Mouse (Mus musculus) spleen, postnatal 36 days (tissue): ENCODE data around the gene Eml1.

Experiments used
- DNase-seq, 2 experiments: peaks; one replicate each; pipeline ENCODE4 v3.0.0; 2022; ENCODE audit warnings: low spot score in 2 of 2, mixed read lengths in 1 of 2

Gene Eml1

DNA sequence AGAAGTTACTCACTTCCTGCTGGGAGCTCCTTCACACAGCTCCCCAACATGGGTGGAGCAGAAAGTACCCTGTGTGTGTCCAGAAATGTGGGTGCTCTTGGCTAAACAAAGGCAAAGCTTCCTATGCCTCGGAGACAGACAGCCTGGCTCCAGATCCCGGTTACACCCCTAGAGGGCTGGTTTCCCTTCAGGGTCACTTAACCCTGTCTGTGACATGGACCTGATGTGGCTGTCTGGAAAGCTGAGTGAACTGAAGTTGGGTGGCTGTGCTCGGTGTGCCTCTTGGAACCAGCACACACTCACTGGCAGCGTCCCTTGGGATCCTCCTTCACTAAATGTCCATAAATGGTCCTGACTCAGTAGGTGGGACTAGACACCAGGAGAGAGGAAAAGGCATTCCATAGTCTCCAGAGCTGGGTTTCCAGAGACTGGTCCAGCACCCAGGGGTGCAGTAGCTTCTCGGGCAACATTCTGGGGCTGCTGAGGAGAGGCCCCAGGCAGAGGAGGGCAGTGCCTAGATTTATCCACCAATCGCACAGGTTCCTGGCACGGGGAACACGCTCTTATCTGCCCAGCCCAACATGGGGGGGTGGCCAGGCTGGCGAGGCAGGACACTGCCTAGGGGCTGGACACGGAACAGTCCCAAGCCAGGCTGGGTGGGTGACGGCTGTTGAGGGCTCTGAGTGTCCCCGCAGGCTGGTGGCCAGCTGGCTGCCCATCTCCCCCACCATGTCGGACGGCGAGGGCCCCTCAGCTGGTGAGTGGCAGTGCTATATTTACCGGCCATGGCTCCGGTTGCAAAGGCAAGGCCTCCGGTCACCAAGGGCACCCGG, at the start of gene Eml1:
Eml1 (plus strand) TSS at position 362 of the 833 bp plus-strand sequence.
- no peak for DNase-seq

DNA sequence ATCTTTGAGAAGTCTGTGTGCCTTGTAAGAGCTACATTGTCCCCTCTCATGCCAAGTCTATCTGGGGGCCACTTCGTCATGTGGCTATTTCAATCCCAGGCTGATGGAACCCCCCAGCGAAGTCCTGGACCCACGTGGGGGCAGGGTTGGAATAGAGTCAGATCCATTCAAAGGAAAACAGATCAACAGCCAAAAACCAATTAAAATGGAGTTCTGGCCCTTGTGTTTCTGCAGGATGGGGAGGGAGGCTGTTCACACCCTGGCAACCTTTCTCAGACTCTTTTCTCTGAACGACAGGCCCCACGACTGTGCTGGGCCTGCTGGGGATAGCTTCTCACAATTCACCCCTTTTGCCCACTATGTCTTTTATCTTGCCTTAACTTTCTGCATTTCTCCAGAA, 44.4 kb upstream of the Eml1 start:
- no peak for DNase-seq

DNA sequence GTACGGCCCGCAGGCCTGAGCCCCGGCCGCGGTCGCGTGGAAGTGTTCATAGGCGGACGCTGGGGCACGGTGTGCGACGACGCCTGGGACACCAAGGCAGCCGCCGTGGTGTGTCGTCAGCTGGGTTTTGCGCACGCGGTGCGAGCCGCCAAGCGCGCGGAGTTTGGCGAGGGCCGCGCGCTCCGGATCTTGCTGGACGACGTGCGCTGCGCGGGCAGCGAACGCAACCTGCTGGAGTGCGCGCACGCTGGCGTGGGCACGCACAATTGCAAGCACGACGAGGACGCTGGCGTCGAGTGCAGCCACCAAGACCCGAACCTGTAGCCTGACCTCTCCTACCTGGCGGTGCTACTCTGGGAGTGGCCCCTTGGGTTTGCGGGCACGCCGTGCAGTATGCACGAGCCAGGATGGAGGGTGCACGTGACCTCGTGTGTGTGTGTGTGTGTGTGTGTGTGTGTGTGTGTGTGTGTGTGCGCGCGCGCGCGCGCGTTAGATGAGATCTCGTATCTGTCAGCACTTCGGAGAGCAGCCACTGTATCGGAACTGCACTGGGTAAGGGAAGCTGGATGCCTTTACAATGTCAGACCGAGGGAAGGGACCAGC, 42.8 kb upstream of the Eml1 start:
- DNase-seq = no peak

DNA sequence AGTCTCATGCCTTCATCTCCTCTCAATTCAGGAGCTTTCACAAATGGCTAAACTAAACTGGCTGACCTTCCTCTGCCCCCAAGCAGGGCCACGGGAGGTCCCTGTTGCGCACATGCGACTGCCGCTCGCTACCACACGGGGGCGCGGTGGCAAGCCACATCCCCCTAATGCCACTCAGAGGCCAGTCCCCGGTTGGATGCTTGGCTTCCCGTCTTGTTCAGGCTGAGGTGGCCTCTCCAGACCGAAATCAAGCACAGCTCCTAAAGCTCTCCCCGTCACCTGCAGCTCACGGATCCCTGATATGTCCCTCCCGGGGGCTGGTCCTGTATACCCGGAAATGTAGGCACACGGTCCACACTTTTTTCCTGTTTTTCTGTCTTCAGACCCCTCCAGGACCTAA, 37.7 kb upstream of the Eml1 start:
- peak; percentile 46 to 52 for DNase-seq

GRCm38 (mm10) chr12:108333481-108333882, 37.3 kb upstream of the Eml1 start:
- DNase-seq = peak in 1 of 2 experiments; percentile 9

DNA sequence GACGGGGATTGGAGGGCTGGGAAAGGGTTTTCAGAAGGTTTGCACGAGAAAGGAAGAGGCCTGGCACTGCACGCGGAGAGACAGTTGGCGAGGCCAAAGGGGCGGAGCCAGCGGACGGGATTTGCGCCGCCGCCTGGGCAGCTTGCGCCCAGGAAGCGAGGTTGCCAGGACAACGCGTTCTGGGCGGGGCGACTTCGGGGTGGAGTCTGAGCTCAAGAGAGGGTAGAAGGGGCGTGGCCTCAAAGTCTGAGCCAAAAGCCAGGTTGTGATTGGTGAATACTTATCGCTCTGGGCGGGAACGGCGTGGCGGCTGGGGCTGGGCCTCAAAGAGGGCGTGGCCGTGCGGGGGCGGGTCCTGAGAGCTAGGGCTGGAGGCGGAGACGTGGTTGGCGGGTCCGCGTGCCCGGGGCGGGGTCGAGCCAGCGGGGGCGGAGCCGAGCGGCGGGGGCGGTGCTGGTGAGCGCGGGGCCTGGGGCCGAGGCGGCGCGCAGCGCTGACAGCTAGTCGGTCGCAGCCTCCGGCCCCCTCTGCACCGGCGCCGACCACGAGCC, 36.8 kb upstream of the Eml1 start, which contains the start of gene Cyp46a1:
Cyp46a1 (plus strand) TSS at position 487 of the 551 bp plus-strand sequence.
- peak; percentile 85 to 90 for DNase-seq

- no peak for DNase-seq
Observed at GRCm38 (mm10) chr12:108334529-108334928, 36.2 kb upstream of the Eml1 start.

DNA sequence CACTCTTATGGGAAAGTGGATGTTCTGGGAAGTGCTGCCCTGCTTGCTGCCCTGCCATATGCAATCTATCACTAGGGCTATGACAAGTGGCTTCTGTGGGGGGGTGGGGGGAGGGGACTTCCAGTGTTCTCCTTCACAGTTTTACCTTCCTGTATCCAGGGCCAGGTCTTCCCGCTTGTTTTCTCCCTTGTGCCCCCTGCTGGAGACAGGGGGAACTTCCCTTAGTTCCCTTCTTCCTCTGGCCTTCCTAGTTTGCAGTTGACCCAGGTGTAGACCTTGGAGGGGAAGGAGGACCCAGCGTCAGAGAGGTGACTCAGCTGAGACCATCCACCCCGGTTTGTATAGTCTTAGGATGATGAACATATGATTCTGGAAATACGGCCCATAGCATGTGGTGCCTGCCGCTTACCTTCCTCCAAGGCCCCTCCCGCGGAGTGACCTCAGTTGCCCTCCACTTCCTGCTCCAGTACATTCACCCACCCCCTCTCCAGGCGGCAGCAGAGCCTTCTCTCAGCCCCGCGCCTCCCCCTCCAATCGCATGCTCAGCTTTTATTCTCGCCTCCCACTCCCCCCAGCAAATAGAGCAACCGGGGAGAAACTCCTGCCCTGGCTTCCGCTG, 32.1 kb upstream of the Eml1 start:
- DNase-seq = no peak

- no peak for DNase-seq
Observed at GRCm38 (mm10) chr12:108348151-108348550, 22.6 kb upstream of the Eml1 start.

DNA sequence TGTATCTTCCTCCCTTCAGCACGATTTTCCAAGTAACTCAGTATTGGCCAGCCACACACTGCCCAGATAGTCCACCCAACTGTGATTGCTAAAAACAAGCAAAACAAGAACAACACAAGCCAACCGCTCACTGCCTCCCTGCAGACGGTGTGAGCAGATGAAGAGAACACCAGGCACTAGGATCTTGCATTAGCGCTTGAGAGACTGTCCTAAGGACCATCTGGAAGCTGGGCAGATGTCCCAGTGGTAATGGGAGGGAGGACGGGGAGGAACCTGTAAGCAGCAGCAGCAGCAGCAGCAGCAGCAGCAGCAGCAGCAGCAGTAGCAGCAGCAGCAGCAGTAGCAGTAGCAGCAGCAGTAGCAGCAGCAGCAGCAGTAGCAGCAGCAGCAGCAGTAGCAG, 21.7 kb upstream of the Eml1 start:
- no peak for DNase-seq

GRCm38 (mm10) chr12:108350931-108351330, 19.8 kb upstream of the Eml1 start:
- DNase-seq = no peak

GRCm38 (mm10) chr12:108352371-108353136, 18.2 kb upstream of the Eml1 start:
- no peak for DNase-seq

DNA sequence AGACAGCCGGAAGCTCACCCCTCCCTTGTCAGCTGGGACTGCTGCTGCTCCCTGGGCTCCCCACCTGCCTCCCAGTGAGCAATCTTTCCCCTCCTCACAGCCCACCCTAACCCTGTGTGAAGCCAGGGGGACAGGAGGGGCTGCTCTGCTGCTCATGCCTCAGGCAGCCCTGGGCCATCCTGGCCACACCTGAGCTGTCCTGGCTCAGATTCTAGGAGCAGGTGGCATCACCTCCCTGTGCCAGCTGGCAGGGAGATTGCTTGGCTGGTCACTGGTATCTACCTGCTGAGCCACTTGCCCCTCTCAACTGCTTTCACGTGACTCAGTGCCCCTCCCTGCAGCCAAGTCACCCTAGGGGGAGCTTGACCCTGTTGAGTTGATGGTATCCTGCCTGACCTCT, 16.5 kb upstream of the Eml1 start:
- no peak for DNase-seq

- DNase-seq = no peak
Observed at GRCm38 (mm10) chr12:108355271-108355670, 15.5 kb upstream of the Eml1 start.

GRCm38 (mm10) chr12:108355986-108356385, 14.8 kb upstream of the Eml1 start:
- DNase-seq = no peak

GRCm38 (mm10) chr12:108363796-108364195, 7.0 kb upstream of the Eml1 start:
- no peak for DNase-seq

GRCm38 (mm10) chr12:108365340-108365739, 5.4 kb upstream of the Eml1 start:
- no peak for DNase-seq

- no peak for DNase-seq
Observed at GRCm38 (mm10) chr12:108365868-108366267, 4.9 kb upstream of the Eml1 start.

DNA sequence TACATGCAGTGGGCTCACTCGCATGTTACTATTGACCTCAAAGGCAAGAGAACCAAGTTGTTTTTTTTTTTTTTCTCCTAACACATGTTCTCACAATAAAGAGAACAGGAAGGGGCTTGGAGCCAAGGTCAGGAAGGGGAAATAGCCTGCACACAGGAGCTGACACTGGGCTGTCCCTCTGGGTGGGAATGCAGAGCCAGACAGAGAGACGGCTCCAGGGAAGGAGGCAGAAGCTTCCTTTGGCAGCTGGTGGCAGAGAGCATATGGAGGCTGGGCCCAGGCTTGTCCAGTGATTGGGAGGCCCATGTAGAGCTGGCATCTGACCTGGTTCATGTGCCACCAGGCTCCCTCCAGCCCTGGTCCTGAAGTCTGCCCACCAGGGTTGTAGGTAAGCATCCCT, 2.8 kb upstream of the Eml1 start:
- DNase-seq = no peak

- DNase-seq = no peak
Observed at GRCm38 (mm10) chr12:108368921-108369320, 1.8 kb upstream of the Eml1 start.

DNA sequence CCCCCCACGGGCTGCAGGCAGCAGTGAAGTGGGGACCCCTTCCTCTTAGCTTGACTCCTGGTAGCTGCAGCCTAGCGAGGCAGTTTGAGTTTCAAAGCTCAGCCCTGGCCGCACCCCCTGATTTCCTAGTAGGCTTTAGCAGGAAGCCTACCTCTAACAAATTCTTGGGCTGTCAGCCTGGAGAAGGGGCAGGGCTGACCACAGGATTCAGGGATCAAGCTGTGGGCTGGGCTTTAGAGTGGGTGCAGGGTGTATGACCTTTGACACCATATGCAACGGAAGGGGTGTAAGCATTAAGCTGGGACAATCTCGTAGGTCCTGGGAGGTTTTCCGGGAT, 640 bp downstream of the Eml1 start:
- DNase-seq = no peak

DNA sequence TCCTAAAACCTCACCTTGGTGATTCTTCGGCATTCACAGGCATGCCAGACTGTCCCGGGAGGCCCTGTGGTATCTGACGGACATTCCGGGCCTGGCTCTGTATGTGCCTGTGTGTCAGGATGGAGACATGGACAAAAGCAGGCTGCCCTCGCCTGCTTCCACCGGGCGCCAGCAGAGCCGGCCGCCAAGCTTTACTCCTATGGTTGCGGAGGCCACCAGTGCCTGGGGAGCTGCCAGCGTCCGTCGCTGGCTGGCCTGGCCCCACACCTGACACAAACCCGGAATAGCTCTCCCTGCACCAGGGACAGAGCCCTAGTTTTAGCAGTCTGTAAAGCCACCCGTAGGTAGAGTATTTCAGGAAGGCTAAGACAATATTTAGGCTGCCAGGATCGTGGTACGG, 1.5 kb downstream of the Eml1 start:
- DNase-seq = no peak
